Mouse (Mus musculus): ENCODE results near the gene Echdc2. TPM values are rescaled to one million over a fixed set of nuclear protein-coding genes. Genes with fewer than 3 reads are reported as not detected.

The Echdc2 gene
- polyA plus RNA-seq, 1 experiment from 2014 or later, result 22.1 TPM

DNA sequence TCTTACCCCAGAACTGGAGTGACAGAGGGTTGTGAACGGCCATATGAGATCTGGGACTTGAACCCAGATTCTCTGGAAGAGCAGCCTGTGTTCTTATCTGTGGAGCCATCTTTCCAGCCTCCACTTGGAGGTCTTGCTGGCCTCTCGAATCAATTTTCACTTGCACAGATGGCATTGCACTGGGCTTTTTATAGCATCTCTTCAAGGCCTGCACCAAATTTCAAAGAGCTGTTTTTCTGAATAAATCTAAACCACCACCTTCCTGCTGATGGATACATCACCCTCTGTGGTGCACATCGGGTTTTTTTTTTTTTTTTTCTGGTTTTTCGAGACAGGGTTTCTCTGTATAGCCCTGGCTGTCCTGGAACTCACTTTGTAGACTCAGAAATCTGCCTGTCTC is 1.6 kb downstream of the Echdc2 start:
- no peak for TF ChIP-seq EP300 (optimal IDR thresholded peaks at IDR 0.05)
- no peak for TF ChIP-seq CTCF (IDR thresholded peaks at IDR 0.05; ENCODE audit: low read depth)
- no peaks in the 10 kb centered on the region for H3K36me3 ChIP-seq (ENCODE audit: control insufficient read depth, insufficient read depth, low read length)
- no peaks in the 10 kb centered on the region for H3K4me1 ChIP-seq (replicated peaks; ENCODE audit: control insufficient read depth, insufficient read depth)
- no peaks in the 10 kb centered on the region for H3K9me3 ChIP-seq (ENCODE audit: control insufficient read depth, low read length)
- H3K4me3 ChIP-seq (ENCODE audit: low read depth, low read length), result no peak overlapping the region
- H3K4me2 ChIP-seq (replicated peaks; ENCODE audit: low read depth), result no peak overlapping the region
- 90% methylated on average over 4 of the region's 4 CpGs for WGBS
- no peak overlapping the region for H3K27ac ChIP-seq (replicated peaks)
- DNase-seq (ENCODE audit: low spot score) (no peak), ATAC-seq (ENCODE audit: low FRiP score, low TSS enrichment) (no peak)
- H3K9ac ChIP-seq (ENCODE audit: low read length), result no peak overlapping the region
- H3K27me3 ChIP-seq (ENCODE audit: control insufficient read depth, insufficient read depth, low read length), result no peaks in the 10 kb centered on the region

- no peak for TF ChIP-seq EP300 (optimal IDR thresholded peaks at IDR 0.05)
- no peak for TF ChIP-seq CTCF (IDR thresholded peaks at IDR 0.05; ENCODE audit: low read depth)
- no peak for ATAC-seq (ENCODE audit: low FRiP score, low TSS enrichment)
Measured at GRCm38 (mm10) chr4:108168056-108168455, 2.8 kb downstream of the Echdc2 start.

GRCm38 (mm10) chr4:108182278-108182677 is 17.0 kb downstream of the Echdc2 start:
- WGBS, result 64% methylated on average over 1 of the region's 1 CpGs
- ATAC-seq (ENCODE audit: low FRiP score, low TSS enrichment), result no peak
- no peak overlapping the region for H3K4me3 ChIP-seq (ENCODE audit: low read depth, low read length)
- H3K9ac ChIP-seq (ENCODE audit: low read length), result no peak overlapping the region
- no peaks in the 10 kb centered on the region for H3K36me3 ChIP-seq (ENCODE audit: control insufficient read depth, insufficient read depth, low read length)
- no peak overlapping the region for H3K4me2 ChIP-seq (replicated peaks; ENCODE audit: low read depth)
- H3K4me1 ChIP-seq (replicated peaks; ENCODE audit: control insufficient read depth, insufficient read depth), result no peaks in the 10 kb centered on the region
- TF ChIP-seq CTCF (IDR thresholded peaks at IDR 0.05; ENCODE audit: low read depth) (no peak), EP300 (optimal IDR thresholded peaks at IDR 0.05) (no peak)
- H3K27ac ChIP-seq (replicated peaks), result no peak overlapping the region
- H3K27me3 ChIP-seq (ENCODE audit: control insufficient read depth, insufficient read depth, low read length), result no peaks in the 10 kb centered on the region
- H3K9me3 ChIP-seq (ENCODE audit: control insufficient read depth, low read length), result no peaks in the 10 kb centered on the region
- no peak for DNase-seq (ENCODE audit: low spot score)

More at GRCm38 (mm10) chr4:108168056-108168455, 2.8 kb downstream of the Echdc2 start:
- Histone ChIP-seq H3K36me3 (ENCODE audit: control insufficient read depth, insufficient read depth, low read length) (no peaks in the 10 kb centered on the region), H3K4me3 (ENCODE audit: low read depth, low read length) (no peak overlapping the region), H3K4me2 (replicated peaks; ENCODE audit: low read depth) (no peak overlapping the region), H3K4me1 (replicated peaks; ENCODE audit: control insufficient read depth, insufficient read depth) (no peaks in the 10 kb centered on the region), H3K9me3 (ENCODE audit: control insufficient read depth, low read length) (no peaks in the 10 kb centered on the region), H3K27me3 (ENCODE audit: control insufficient read depth, insufficient read depth, low read length) (no peaks in the 10 kb centered on the region), H3K9ac (ENCODE audit: low read length) (no peak overlapping the region), H3K27ac (replicated peaks) (no peak overlapping the region)
- 77% methylated on average over 6 of the region's 6 CpGs for WGBS
- no peak for DNase-seq (ENCODE audit: low spot score)

DNA sequence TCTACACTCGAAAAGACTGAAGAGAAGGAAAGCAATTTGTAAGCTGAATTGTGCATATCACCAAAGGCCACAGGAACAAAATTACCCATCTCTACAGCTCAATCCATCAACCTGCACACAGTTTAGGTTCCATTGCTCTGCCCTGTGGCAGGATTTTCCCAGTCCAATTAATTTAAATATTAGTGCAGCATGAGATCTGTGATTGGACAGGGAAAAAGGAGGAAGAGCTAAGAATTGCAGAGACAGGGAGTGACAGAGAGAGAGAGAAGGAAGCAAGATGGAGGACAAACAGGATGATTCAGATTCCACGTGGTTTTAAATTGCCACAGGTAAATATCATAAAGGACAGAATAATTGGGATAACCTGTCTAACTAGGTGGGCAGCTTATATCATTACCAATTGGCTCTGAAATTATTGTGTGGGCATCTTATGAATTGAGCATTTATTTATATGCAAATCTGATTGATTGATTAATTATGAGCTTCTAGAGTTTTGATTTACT is 27.6 kb downstream of the Echdc2 start:
- H3K27me3 ChIP-seq (ENCODE audit: control insufficient read depth, insufficient read depth, low read length), result no peaks in the 10 kb centered on the region
- H3K4me1 ChIP-seq (replicated peaks; ENCODE audit: control insufficient read depth, insufficient read depth), result no peaks in the 10 kb centered on the region
- DNase-seq (ENCODE audit: low spot score) (no peak), ATAC-seq (ENCODE audit: low FRiP score, low TSS enrichment) (no peak)
- no peak overlapping the region for H3K4me3 ChIP-seq (ENCODE audit: low read depth, low read length)
- 57% methylated on average over 2 of the region's 2 CpGs for WGBS
- no peak for TF ChIP-seq CTCF (IDR thresholded peaks at IDR 0.05; ENCODE audit: low read depth)
- no peak for TF ChIP-seq EP300 (optimal IDR thresholded peaks at IDR 0.05)
- H3K36me3 ChIP-seq (ENCODE audit: control insufficient read depth, insufficient read depth, low read length), result no peaks in the 10 kb centered on the region
- no peak overlapping the region for H3K27ac ChIP-seq (replicated peaks)
- H3K4me2 ChIP-seq (replicated peaks; ENCODE audit: low read depth), result no peak overlapping the region
- no peaks in the 10 kb centered on the region for H3K9me3 ChIP-seq (ENCODE audit: control insufficient read depth, low read length)
- no peak overlapping the region for H3K9ac ChIP-seq (ENCODE audit: low read length)

GRCm38 (mm10) chr4:108196277-108196855 is 31.1 kb downstream of the Echdc2 start:
- Histone ChIP-seq H3K4me1 (replicated peaks; ENCODE audit: control insufficient read depth, insufficient read depth) (no peaks in the 10 kb centered on the region), H3K27me3 (ENCODE audit: control insufficient read depth, insufficient read depth, low read length) (no peaks in the 10 kb centered on the region), H3K9me3 (ENCODE audit: control insufficient read depth, low read length) (no peaks in the 10 kb centered on the region), H3K27ac (replicated peaks) (no peak overlapping the region), H3K36me3 (ENCODE audit: control insufficient read depth, insufficient read depth, low read length) (no peaks in the 10 kb centered on the region), H3K4me3 (ENCODE audit: low read depth, low read length) (no peak overlapping the region), H3K9ac (ENCODE audit: low read length) (no peak overlapping the region), H3K4me2 (replicated peaks; ENCODE audit: low read depth) (no peak overlapping the region)
- TF ChIP-seq EP300 (optimal IDR thresholded peaks at IDR 0.05), result no peak
- no peak for TF ChIP-seq CTCF (IDR thresholded peaks at IDR 0.05; ENCODE audit: low read depth)
- 72% methylated on average over 6 of the region's 6 CpGs for WGBS
- DNase-seq (ENCODE audit: low spot score), result no peak
- ATAC-seq (ENCODE audit: low FRiP score, low TSS enrichment), result no peak

GRCm38 (mm10) chr4:108199236-108199635 is 34.0 kb downstream of the Echdc2 start:
- no peak for TF ChIP-seq CTCF (IDR thresholded peaks at IDR 0.05; ENCODE audit: low read depth)
- no peak for TF ChIP-seq EP300 (optimal IDR thresholded peaks at IDR 0.05)
- Histone ChIP-seq H3K9me3 (ENCODE audit: control insufficient read depth, low read length) (no peaks in the 10 kb centered on the region), H3K27me3 (ENCODE audit: control insufficient read depth, insufficient read depth, low read length) (no peaks in the 10 kb centered on the region), H3K4me3 (ENCODE audit: low read depth, low read length) (no peak overlapping the region), H3K9ac (ENCODE audit: low read length) (no peak overlapping the region), H3K36me3 (ENCODE audit: control insufficient read depth, insufficient read depth, low read length) (no peaks in the 10 kb centered on the region), H3K27ac (replicated peaks) (no peak overlapping the region), H3K4me1 (replicated peaks; ENCODE audit: control insufficient read depth, insufficient read depth) (no peaks in the 10 kb centered on the region), H3K4me2 (replicated peaks; ENCODE audit: low read depth) (no peak overlapping the region)
- WGBS, result 56% methylated on average over 2 of the region's 2 CpGs
- ATAC-seq (ENCODE audit: low FRiP score, low TSS enrichment) (no peak), DNase-seq (ENCODE audit: low spot score) (no peak)

Measured in stomach, postnatal 0 days (tissue).